Mouse (Mus musculus): Measurements from ENCODE around the gene H2al1a.
"Not testable (repeated sequence)": the region's sequence is repeated elsewhere in the genome, so short reads cannot be mapped to it uniquely, and the experiment has no call there.

The H2al1a gene

DNA sequence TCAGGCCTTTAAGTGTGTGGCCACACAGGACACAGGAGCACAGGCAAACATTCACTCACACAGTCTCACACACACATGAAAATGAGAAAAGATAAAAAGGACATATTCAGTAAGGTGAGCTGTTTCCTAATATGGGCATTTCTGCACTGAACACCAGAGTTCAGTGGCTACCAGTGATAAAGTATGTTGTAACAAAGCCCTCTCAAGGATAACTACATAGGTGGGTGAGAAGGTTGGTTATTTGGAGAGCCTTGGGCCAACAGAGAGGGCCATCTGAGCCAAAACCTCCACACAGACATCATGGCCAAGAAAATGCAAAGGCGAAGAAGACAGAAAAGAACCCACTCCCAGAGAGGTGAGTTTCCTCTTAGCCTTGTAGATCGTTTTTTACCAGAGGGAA, 28.5 kb downstream of the H2al1a start, which contains the start of gene H2al1j:
Gene H2al1j, plus strand, starts transcription at position 301 of the 400 bp plus-strand sequence.
- DNase-seq (ENCODE audit: low read depth in 1 of 2, low spot score in 2 of 2), result not testable (repeated sequence)

DNA sequence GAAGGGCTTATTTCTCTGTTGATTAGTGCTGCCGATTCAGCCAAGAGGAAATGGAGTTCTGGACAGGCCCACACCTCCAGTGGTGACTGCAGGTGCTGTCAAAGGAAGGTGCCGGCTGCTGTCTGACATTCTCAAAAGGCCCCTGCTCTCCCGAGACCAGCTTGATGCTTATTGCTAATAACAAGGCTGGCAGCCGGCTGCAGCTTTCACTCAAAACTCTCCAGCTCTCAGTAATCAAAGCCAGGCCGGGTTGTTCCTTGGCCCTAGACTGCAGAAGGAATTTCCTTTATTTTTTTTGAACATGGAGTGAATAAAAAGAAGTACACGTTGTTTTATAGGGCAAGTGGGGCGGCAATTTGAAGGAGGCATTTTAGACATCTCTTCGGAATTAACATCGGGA, 46.7 kb downstream of the H2al1a start:
- DNase-seq (ENCODE audit: low read depth in 1 of 2, low spot score in 2 of 2), result no peak

DNA sequence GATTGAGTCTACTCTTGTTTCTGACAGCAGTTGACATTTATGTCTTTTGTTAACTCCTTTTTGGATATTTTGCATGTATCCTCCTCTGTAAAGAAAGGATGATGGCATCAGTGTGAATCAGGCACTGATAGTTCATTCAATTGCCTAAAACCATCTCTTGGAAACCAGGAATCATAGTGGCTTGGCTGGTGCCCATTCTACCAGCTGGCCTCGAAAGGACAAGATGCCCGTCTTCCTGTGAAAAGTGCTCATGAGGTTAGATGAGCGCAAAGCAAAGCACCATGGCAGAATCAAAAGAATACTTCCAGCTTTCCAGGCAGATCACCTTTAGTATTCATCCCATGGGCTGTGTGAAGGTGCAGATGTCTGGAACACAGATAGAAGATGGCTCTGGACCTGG, 47.7 kb downstream of the H2al1a start:
- DNase-seq (ENCODE audit: low read depth in 1 of 2, low spot score in 2 of 2), result no peak
